Mouse (Mus musculus): Measurements from ENCODE around the gene Vmo1. TPM values are rescaled to one million over a fixed set of nuclear protein-coding genes. Genes with fewer than 3 reads are reported as not detected.
A peak's percentile ranks its signal among the peaks of the same experiment; 100 is the strongest.
"Not testable (repeated sequence)": the region's sequence is repeated elsewhere in the genome, so short reads cannot be mapped to it uniquely, and the experiment has no call there.

Gene Vmo1
- total RNA-seq (2022): under 1 TPM in 1 of 4 experiments, not detected in 3; 0.46 TPM

GRCm38 (mm10) chr11:70514288-70514687 is at the start of gene Vmo1:
TSS of gene Vmo1 (minus strand) at chr11:70514616.
- no peak for DNase-seq

DNA sequence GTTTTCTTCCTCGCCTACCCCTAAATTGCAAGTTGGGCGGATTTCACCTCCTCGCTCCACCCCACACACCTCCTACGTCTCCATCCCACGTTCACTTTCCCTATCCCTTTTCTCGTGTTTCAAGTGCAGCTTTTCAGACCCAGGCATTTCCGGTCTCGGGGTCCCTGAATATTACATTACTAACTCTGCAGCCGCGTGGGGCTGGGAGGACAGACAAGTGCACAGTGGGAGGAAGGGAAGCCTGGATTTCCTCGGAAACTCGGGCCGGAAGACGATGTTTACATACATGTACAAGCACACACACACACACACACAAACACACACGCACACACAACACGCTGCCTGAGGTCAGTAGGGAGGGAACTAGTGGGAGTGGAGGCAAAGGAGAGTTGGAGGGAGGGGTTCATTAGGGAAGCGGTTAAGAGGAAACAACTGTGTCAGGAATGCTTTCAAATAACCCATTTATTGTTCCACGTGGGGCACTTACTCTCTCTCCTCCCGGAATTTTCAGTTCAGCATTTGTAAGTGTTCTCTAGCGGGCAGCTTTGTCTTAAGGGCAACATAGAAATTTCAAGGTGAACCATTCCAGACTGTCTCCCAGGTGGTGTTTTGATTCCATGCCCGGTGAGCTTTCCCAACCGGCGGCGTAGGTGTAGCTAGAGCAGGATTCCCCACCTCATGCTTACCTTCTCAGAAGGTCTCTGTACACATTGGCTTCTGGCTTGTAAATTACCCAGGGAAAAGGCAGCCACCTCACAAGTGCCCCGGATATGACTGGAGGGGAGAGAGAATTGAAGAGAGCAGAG is 49.3 kb upstream of the Vmo1 start:
- no peak for DNase-seq

GRCm38 (mm10) chr11:70562995-70563469 is 48.6 kb upstream of the Vmo1 start:
- no peak for DNase-seq

GRCm38 (mm10) chr11:70562287-70562994 is 48.0 kb upstream of the Vmo1 start, which contains the start of gene Mink1:
TSS of gene Mink1 (plus strand) at chr11:70562881.
- peak; percentile 87 for DNase-seq

DNA sequence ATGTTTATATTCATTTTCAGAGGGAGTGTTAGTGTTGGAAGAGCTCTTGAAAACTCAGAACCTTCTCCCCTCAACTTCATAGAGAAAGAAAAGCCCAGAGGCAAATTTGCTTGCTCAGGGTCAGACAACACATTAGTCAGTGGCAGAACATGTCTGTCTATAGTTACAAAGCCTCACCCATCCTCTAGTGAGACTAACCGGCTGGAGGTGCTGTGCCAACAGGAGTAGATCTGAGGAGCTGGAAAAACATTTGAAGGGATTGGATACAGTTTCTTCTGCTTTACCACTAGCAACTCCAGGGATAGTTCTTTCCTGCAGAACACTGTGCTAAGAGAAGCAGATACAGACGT is 47.5 kb upstream of the Vmo1 start:
- DNase-seq: no peak

DNA sequence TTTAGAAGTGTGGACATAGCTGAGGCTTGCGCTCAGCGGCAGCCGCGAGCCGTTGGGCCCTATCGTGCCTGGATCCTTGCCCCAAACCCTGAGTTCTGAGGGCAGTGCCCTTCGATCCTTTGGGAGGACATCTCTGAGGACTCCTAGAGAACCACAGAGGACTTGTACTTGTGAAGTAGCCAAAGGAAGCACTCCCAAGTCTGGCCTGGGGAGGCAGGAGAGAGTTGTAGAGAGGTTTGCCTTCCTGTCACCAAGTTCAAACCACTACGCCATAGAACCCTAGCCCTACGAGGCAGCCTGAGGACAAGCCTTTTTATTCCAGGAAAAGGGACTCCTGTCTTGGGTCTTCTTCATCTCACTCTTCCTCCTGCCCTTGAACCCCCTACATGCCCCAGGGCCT is 43.1 kb upstream of the Vmo1 start:
- DNase-seq: no peak

GRCm38 (mm10) chr11:70553940-70554339 is 39.5 kb upstream of the Vmo1 start:
- no peak for DNase-seq

DNA sequence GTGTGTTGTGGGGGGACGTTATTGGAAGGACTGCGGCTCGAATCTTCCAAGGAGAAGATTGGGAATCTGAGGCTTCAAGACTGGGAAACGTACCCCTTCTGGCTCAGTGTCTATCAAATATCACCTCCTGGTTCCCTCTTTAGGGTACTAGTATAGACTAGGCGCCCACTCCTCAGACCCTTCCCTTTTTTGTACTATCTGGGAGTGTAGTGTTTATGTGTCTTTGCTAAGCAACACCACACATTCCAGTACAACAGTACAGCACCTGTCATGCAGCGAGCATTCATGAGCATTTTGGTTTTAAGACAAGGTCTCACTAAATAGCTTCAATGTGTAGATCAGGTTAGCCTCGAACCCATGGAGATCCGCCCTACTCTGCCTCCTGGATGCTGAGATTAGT is 37.1 kb upstream of the Vmo1 start:
- no peak for DNase-seq

DNA sequence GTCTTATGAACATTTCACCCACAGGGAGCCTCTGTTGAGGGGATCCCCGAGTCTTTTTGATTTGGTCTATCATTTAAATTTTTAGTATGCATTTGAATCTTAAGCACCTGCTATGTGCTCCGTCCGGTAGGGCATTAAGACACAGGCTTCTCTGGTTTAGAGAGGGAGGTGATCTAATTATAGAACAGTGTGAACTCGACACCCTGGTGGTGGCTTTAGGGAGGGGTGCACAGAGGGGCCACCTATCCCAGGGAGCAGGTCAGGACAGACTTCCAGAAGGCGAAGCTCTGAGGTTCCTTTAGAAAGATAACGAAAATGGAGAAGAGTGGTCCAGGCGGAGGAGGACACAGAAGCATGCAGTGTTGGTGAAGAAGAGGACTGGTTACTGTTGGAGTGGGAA is 30.1 kb upstream of the Vmo1 start:
- DNase-seq: no peak

DNA sequence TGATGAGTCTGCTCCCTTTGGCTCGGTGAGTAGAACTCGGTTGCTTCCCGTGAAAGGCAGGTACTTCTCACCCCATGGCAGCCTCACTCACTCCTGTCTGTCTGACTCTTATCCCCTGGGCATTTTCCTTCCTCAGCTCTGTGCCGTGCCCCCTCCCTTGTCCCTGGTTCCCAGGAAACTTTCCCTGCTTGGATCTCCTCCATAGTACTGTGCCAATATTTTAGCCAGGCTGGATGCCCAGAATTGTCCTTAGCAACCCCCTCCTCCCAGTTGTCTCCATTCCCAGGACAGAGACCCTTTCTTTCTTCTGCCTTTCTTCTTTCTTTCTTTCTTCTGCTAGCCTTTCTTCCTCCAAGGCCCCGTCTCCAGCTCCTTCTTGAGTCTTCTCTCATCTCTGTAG is 27.0 kb upstream of the Vmo1 start:
- DNase-seq: no peak

DNA sequence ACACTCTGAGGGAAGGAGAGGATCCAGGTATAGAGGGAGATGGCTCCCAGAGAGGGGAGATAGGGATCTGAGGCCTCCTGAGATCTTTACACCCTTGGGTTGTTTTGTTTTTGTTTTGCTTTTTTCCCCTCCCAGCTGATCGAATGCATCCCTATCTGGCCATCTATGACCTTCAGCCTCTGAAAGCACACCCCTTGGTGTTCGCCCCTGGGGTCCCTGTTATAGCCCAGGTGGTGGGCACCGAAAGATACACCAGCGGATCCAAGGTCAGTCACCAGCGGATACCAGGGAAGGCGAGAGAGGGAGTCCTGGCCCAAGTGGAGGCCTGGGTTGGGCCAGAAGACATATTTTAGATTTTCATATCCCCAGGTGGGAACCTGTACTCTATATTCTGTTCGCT is 26.5 kb upstream of the Vmo1 start:
- no peak for DNase-seq

- DNase-seq: peak; percentile 83
Observed at GRCm38 (mm10) chr11:70539877-70540587, 25.6 kb upstream of the Vmo1 start, which contains the start of gene Pld2. TSS of gene Pld2 (plus strand) at chr11:70540064.

DNA sequence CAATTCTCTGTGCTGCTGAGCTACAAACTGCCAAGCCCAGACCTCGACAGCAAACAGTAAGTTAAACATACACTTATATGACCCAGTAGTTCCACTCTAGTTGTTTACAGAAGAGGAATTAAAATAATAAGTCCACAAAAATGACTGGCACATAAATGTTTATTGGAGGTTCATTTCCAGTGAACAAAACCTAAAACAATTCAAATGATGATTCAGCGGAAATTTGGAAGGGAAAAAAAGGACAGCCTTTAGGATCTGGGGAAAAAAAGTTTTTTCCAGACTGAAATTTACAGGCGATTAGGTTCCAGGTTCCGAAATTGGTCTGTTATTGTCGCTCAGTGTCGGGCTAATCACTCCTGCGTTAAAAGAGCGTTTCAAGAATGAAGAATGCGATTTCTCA is 25.0 kb upstream of the Vmo1 start:
- no peak for DNase-seq

GRCm38 (mm10) chr11:70532839-70533238 is 18.4 kb upstream of the Vmo1 start, which contains the start of gene Gm40193:
TSS of gene Gm40193 (minus strand) at chr11:70532939.
- DNase-seq: no peak

DNA sequence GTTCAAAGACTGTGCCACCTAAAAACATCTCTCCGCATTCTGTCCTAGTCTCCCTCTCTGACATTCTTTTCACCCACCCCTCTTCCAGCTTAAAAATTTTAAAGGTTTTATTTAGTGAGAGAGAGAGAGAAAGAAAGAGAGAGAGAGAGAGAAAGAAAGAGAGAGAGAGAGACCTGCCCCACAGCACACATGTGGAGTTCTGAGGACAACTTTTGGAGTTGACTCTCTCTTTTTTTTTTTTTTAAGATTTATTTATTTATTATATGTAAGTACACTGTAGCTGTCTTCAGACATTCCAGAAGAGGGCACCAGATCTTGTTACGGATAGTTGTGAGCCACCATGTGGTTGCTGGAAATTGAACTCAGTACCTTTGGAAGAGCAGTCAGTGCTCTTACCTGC is 16.6 kb upstream of the Vmo1 start:
- not testable (repeated sequence) for DNase-seq

DNA sequence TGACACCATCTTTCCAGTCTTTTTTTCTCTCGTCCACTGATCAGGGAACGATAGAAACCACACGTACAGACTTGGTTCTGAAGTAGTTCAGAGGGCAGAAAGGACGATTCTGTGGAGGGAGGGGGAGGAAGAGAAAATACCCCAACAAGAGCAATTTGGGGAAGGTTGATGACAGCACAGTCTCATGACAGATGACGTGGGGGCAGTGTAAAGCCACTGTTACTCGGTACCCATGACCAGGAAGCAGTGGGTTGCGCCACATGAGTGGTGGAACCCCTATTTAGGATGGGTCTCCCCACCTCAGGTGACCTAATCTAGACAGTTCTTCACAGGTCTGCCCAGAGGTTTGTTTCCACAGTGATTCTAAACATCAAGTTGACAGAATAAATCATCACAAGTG is 14.2 kb upstream of the Vmo1 start:
- DNase-seq: no peak

GRCm38 (mm10) chr11:70526211-70526610 is 11.8 kb upstream of the Vmo1 start:
- DNase-seq: no peak

DNA sequence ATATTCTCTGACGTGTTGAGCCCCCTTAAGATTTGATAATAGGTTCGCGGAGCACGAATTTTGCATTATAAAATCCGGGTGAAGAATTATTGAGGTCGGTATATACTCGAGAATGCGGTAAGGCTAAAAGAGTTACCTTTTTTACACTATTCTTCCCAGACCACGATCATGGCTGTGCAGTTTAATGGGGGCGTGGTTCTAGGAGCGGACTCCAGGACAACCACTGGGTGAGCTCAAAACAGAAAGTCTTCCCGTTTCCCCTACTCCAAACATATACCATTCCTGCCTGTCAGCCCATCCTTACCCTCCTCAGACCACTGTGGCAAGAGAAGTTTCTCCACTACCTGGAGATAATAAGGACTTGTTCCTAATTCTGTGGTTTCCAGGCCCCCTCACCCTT is 11.3 kb upstream of the Vmo1 start:
- no peak for DNase-seq

- DNase-seq: peak; percentile 93
Observed at GRCm38 (mm10) chr11:70525184-70525678, 10.8 kb upstream of the Vmo1 start, which contains the start of gene Psmb6. TSS of gene Psmb6 (plus strand) at chr11:70525367.

GRCm38 (mm10) chr11:70524782-70525181 is 10.4 kb upstream of the Vmo1 start:
- no peak for DNase-seq

- DNase-seq: not testable (repeated sequence)
Observed at GRCm38 (mm10) chr11:70523306-70523989, 9.0 kb upstream of the Vmo1 start.

DNA sequence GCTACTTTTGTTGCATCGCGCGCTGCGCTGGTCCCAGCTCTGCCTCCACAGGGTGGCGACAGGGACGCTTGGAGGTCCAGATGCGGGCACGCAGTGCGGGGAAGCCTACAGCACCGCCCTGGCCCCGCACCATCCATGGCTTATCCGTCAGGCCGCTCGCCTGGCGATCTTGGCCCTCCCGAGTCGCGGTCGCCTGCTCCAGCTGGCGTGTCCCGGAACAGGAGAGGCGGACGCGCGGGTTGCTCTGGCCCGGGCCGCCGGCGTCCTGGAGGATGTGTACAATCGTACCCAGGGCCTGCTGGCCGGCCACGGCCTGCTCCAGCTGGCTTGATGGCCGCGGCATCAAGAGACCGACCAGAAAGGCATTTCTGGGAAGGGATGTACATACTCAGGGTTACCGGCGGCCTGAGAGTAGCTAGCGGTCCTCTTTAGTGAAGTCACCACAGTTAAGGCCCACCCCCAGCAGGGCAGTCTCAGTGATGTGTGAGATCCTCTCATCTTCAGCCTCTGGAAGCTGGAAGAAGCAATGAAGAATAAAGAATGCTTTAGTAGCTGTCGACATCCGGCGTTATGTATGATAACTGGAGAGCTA is 5.9 kb upstream of the Vmo1 start:
- DNase-seq: no peak
